Mouse (Mus musculus): ENCODE measurements around the gene Smad6. TPM values are rescaled to one million over a fixed set of nuclear protein-coding genes. Genes with fewer than 3 reads are reported as not detected.
A peak's percentile ranks its signal among the peaks of the same experiment; 100 is the strongest.

Gene Smad6
- polyA plus RNA-seq, 2 experiments = 12.0 to 23.5 TPM

DNA sequence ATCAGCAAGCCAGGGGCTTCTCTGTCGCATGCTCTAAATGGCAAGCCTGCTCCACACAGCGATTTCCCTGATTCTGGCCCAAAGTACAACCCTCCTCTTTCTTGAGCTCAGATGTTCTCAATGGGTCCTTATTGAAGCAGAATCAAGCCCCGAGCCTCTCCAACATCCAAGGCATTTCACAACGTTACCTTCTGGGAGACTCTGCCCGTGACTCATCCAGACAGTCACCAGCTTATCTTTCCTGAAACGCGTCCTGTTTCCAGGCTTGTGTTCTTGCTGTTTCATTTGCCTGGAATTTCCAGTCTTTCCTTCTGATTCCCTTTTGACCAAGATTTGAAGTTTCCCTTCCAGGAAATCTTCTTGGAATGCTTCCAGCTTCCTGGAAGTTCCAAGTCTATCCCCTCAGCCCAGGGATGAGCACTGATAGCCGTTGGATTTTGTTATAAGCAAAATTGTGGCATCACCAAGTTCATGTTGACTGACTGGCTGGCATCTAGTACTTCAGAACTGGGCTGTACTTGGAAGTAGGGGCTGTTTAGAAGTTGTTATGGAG lies 28.7 kb upstream of the Smad6 start:
- Histone ChIP-seq H3K36me3 (ENCODE audit: control insufficient read depth, insufficient read depth, low read length) (no peaks in the 10 kb centered on the region), H3K27me3 (ENCODE audit: control insufficient read depth, insufficient read depth, low read length) (no peaks in the 10 kb centered on the region), H3K27ac (replicated peaks; ENCODE audit: low read depth, low read length) (no peak overlapping the region), H3K4me3 (replicated peaks; ENCODE audit: low read length) (peak overlapping the region; percentile 34), H3K9me3 (ENCODE audit: control insufficient read depth, low read length) (no peaks in the 10 kb centered on the region), H3K9ac (ENCODE audit: low read depth, low read length, severe bottlenecking) (peak overlapping the region; percentile 42), H3K4me1 (ENCODE audit: control insufficient read depth, insufficient read depth, low read length) (0 out of 2 replicates have a peak, but pooled peaks cover 3% of the 10 kb centered on the region), H3K4me2 (replicated peaks; ENCODE audit: low read depth, low read length, severe bottlenecking) (peak overlapping the region; percentile 52)
- no peak for TF ChIP-seq POLR2A (IDR thresholded peaks at IDR 0.05; ENCODE audit: borderline replicate concordance, extremely low read depth, insufficient read depth, insufficient read length)
- 36% methylated on average over 8 of the region's 8 CpGs for WGBS
- ATAC-seq (ENCODE audit: low FRiP score, low read depth) (no peak), DNase-seq (ENCODE audit: low spot score) (no peak)

DNA sequence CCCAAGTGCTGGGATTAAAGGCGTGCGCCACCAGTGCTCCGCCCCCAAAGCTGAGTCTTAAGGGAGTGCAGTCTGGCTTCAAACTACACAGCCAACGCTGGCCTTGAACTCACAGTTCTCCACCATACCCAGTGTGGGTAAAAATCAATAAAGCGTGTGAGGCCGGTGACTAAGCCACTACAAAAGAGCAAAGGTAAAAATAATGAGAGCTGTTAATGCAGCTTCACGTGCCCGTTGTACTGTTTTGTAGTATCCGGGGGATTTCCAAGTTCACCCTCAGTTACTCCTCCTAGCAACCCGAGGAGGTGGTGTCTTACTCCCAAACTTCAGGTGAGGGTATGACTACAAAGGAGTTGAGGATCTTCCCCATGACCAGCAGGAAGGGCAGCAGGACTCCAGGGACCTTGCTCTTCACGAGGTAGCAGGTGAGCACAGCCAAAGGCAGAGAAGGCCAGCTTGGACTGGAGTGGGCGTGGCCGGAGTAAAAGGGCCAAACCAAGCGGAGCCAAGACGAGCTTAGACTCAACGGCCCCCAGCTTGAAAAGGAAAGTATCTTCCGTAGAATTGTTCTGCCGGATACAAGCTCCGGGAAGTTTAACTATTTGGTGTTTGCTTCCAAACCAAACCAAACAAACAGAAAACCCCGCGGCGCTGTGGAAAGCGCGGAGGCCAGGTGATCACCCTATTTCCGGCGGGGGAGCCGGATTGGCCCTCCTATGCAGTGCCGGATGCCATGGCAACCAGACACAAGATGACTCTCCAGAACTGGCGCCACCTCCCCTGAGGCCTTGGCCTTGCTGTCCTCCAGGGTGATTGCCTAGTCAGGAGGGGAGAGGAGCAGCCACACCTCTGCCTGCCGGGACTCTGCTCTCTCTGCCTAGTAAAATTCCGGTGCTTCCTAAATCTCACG lies 27.9 kb upstream of the Smad6 start:
- H3K36me3 ChIP-seq (ENCODE audit: control insufficient read depth, insufficient read depth, low read length) = no peaks in the 10 kb centered on the region
- WGBS = 10% methylated on average over 32 of the region's 32 CpGs
- H3K4me2 ChIP-seq (replicated peaks; ENCODE audit: low read depth, low read length, severe bottlenecking) = peak overlapping the region; percentile 52
- ATAC-seq (ENCODE audit: low FRiP score, low read depth) = peak; percentile 72
- no peaks in the 10 kb centered on the region for H3K9me3 ChIP-seq (ENCODE audit: control insufficient read depth, low read length)
- peak overlapping the region; percentile 34 for H3K4me3 ChIP-seq (replicated peaks; ENCODE audit: low read length)
- H3K4me1 ChIP-seq (ENCODE audit: control insufficient read depth, insufficient read depth, low read length) = peaks cover 11% of the 10 kb centered on the region
- H3K27ac ChIP-seq (replicated peaks; ENCODE audit: low read depth, low read length) = no peak overlapping the region
- no peak for TF ChIP-seq POLR2A (IDR thresholded peaks at IDR 0.05; ENCODE audit: borderline replicate concordance, extremely low read depth, insufficient read depth, insufficient read length)
- H3K9ac ChIP-seq (ENCODE audit: low read depth, low read length, severe bottlenecking) = peak overlapping the region; percentile 42
- peak; percentile 49 for DNase-seq (ENCODE audit: low spot score)
- H3K27me3 ChIP-seq (ENCODE audit: control insufficient read depth, insufficient read depth, low read length) = no peaks in the 10 kb centered on the region

DNA sequence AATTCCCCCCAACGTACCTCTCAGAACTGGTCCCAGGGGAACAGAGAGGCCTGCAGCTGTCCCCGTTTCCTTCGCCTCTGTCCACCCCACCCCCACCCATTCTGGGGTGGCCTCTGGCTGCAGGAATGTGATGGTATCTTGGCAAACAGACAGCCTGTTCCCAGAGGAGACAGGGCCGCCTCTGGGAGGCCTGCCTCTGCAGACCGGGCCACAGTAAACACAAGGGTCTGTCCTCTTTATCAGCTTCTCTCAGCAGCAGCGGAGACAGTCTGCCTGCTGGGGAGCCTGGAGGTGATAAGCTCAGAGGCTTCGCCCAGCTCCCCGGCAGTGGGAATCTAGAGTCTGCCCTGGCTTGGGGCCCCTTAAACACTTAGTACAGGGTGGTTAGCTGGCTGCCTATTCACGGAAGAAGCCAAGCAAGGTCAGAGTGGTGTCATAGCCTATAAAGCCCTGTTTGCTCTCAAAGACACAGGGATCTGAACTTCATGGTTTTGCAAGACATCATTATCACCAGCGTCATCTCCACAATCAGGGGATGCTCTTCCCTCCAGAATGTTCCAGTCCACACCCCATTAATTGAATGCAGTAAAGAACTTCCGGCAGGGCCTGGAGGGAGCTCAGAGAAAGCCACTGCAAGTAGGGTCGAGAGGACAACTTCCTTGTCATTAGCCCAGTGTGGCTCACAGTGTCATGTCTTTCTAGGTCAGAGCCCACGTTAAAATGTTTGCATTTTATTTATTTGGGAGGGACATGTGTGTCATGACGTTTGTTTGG lies 23.4 kb upstream of the Smad6 start:
- TF ChIP-seq POLR2A (IDR thresholded peaks at IDR 0.05; ENCODE audit: borderline replicate concordance, extremely low read depth, insufficient read depth, insufficient read length) = no peak
- 13% methylated on average over 14 of the region's 14 CpGs for WGBS
- Histone ChIP-seq H3K9ac (ENCODE audit: low read depth, low read length, severe bottlenecking) (no peak overlapping the region), H3K4me2 (replicated peaks; ENCODE audit: low read depth, low read length, severe bottlenecking) (no peak overlapping the region), H3K4me3 (replicated peaks; ENCODE audit: low read length) (no peak overlapping the region), H3K27ac (replicated peaks; ENCODE audit: low read depth, low read length) (no peak overlapping the region), H3K27me3 (ENCODE audit: control insufficient read depth, insufficient read depth, low read length) (no peaks in the 10 kb centered on the region), H3K9me3 (ENCODE audit: control insufficient read depth, low read length) (no peaks in the 10 kb centered on the region), H3K36me3 (ENCODE audit: control insufficient read depth, insufficient read depth, low read length) (no peaks in the 10 kb centered on the region), H3K4me1 (ENCODE audit: control insufficient read depth, insufficient read depth, low read length) (peaks cover 11% of the 10 kb centered on the region)
- peak; percentile 20; the same call in 1 of the 2 replicates for ATAC-seq (ENCODE audit: low FRiP score, low read depth)
- no peak for DNase-seq (ENCODE audit: low spot score)

DNA sequence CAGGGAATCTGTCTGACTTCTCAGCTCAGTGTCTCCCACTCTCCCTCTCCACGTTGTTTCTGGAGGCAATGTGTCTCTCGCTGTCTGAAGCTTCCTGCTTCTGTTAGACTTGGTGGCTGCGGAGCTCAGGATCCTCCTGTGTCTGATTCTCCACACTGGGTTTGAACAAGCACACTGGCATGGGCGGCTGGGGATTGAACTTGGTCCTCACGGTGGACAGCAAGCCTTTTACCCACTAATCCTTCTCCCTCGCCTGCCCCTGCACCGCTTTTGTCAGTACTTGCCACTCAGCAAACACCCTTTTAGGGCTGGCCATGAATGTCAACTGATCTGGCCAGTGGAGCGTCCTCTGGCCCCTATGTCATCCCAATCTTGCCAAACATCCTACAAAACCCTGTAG lies 22.5 kb upstream of the Smad6 start:
- H3K36me3 ChIP-seq (ENCODE audit: control insufficient read depth, insufficient read depth, low read length) = no peaks in the 10 kb centered on the region
- H3K9me3 ChIP-seq (ENCODE audit: control insufficient read depth, low read length) = no peaks in the 10 kb centered on the region
- H3K4me3 ChIP-seq (replicated peaks; ENCODE audit: low read length) = no peak overlapping the region
- H3K27me3 ChIP-seq (ENCODE audit: control insufficient read depth, insufficient read depth, low read length) = no peaks in the 10 kb centered on the region
- H3K9ac ChIP-seq (ENCODE audit: low read depth, low read length, severe bottlenecking) = no peak overlapping the region
- WGBS = 67% methylated on average over 8 of the region's 8 CpGs
- ATAC-seq (ENCODE audit: low FRiP score, low read depth) (no peak), DNase-seq (ENCODE audit: low spot score) (no peak)
- H3K4me1 ChIP-seq (ENCODE audit: control insufficient read depth, insufficient read depth, low read length) = peaks cover 7% of the 10 kb centered on the region
- no peak for TF ChIP-seq POLR2A (IDR thresholded peaks at IDR 0.05; ENCODE audit: borderline replicate concordance, extremely low read depth, insufficient read depth, insufficient read length)
- no peak overlapping the region for H3K27ac ChIP-seq (replicated peaks; ENCODE audit: low read depth, low read length)
- no peak overlapping the region for H3K4me2 ChIP-seq (replicated peaks; ENCODE audit: low read depth, low read length, severe bottlenecking)

DNA sequence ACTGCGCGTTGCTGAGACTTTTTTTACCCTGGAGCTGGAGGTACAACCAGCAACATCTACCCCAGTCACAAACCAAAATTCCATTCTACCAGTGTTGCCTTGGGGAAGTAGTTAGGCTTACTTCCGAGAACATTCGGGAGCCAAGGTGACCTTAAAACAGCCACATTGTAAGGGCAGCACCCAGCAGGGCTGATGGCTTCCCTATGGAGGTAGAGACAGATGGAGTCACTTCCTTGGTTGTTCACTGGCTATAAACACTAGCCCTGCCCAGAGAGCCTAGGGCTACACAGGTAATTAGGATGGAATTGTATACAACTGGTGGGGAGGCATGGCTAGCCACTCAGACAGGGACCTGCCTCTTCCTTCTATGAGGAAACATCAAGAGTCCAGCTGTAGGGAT lies 21.1 kb upstream of the Smad6 start:
- no peak for ATAC-seq (ENCODE audit: low FRiP score, low read depth)
- no peak for TF ChIP-seq POLR2A (IDR thresholded peaks at IDR 0.05; ENCODE audit: borderline replicate concordance, extremely low read depth, insufficient read depth, insufficient read length)
- Histone ChIP-seq H3K4me1 (ENCODE audit: control insufficient read depth, insufficient read depth, low read length) (peaks cover 7% of the 10 kb centered on the region), H3K27ac (replicated peaks; ENCODE audit: low read depth, low read length) (no peak overlapping the region), H3K4me2 (replicated peaks; ENCODE audit: low read depth, low read length, severe bottlenecking) (no peak overlapping the region), H3K27me3 (ENCODE audit: control insufficient read depth, insufficient read depth, low read length) (no peaks in the 10 kb centered on the region), H3K4me3 (replicated peaks; ENCODE audit: low read length) (no peak overlapping the region), H3K9ac (ENCODE audit: low read depth, low read length, severe bottlenecking) (no peak overlapping the region), H3K36me3 (ENCODE audit: control insufficient read depth, insufficient read depth, low read length) (no peaks in the 10 kb centered on the region), H3K9me3 (ENCODE audit: control insufficient read depth, low read length) (no peaks in the 10 kb centered on the region)
- WGBS = 59% methylated on average over 4 of the region's 4 CpGs
- no peak for DNase-seq (ENCODE audit: low spot score)
